Mouse (Mus musculus): ENCODE data around the gene Mdm2.

- no peak for TF ChIP-seq GATA1 (IDR thresholded peaks at IDR 0.05; ENCODE audit: borderline replicate concordance, low read length)
- TF ChIP-seq FLI1 (IDR thresholded peaks at IDR 0.05; ENCODE audit: low read length): no peak
Observed at GRCm38 (mm10) chr10:117696827-117697560, 13.6 kb downstream of the Mdm2 start.
